Mouse (Mus musculus): ENCODE measurements around the gene Ltc4s. TPM values are rescaled to one million over a fixed set of nuclear protein-coding genes. Genes with fewer than 3 reads are reported as not detected.

Gene Ltc4s
- total and polyA plus RNA-seq, 2 experiments = 0.28 to 2.1 TPM

DNA sequence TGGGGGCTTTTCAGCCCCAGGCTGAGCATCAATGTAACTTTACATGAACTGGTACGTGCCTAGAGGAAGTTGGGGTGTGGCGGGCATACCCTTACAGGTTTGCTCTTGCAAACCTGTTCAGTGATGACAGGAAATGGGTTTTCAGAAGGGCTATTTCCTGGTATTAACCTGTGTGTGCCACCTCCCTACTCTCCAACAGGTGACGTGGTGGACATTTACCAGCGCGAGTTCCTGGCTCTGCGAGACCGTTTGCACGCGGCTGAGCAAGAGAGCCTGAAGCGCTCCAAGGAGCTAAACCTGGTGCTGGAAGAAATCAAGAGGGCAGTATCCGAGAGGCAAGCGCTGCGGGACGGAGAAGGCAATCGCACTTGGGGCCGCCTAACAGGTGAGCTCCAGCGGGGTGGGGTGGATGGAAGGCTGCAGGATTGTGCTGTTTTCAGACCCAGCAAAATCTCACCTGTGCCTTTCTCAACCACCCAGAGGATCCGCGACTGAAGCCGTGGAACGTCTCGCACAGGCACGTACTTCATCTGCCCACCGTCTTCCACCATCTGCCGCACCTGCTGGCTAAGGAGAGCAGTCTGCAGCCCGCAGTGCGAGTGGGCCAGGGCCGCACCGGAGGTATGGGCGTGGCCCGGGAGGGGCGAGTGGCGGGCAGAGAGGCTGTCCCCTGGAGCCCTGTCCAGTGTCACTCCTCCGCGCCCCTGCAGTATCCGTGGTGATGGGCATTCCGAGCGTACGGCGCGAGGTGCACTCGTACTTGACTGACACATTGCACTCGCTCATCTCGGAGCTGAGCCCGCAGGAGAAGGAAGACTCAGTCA is 7.7 kb downstream of the Ltc4s start:
- Histone ChIP-seq H3K36me3 (ENCODE audit: control insufficient read depth, insufficient read depth, low read length) (peaks cover 5% of the 10 kb centered on the region; the same call in 1 of the 2 replicates), H3K9ac (ENCODE audit: low read depth, low read length) (no peak overlapping the region)

DNA sequence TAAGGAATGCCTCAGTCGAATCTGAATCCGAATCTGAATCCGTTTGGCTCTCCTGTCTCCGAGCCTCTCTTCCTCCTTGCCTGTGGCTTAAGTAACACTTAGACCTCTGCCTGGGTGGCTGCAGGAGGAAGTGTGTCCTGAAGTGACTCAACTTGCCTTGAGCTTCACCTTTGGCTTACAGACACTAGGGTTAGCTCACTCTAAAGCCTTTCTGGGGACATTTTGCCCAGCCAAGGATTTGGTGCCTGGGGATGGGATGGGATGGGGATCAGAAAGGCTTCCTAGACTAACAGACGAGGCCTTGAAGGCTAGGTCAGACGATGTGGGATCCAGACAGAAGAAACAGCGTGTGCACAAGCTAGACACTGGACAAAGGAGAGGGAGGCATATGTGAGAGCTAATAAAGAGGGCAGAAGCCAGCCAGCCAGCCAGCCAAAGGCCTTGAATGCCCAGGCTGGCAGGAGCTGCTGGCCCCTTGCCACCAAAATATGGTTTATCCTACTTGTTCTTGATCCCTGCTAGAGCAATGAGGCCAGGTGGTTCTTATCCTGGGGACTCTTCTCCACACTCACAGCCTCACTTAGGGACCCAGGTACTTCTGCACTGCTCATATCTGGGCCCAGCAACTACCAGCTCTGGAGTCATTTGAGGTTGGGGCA is 9.0 kb downstream of the Ltc4s start:
- Histone ChIP-seq H3K36me3 (ENCODE audit: control insufficient read depth, insufficient read depth, low read length) (peaks cover 5% of the 10 kb centered on the region; the same call in 1 of the 2 replicates), H3K79me2 (ENCODE audit: control insufficient read depth, insufficient read depth, low read length) (peaks cover 15% of the 10 kb centered on the region; the same call in 1 of the 2 replicates), H3K4me1 (ENCODE audit: control insufficient read depth, insufficient read depth, low read length) (peaks cover 26% of the 10 kb centered on the region), H3K27me3 (ENCODE audit: control insufficient read depth, insufficient read depth, low read length) (no peaks in the 10 kb centered on the region), H3K4me3 (ENCODE audit: insufficient read depth, low read depth, low read length) (no peak overlapping the region), H3K9ac (ENCODE audit: low read depth, low read length) (0 out of 2 replicates have a peak overlapping the region, but pooled peaks have one; percentile 7), H3K27ac (replicated peaks; ENCODE audit: insufficient read depth, low read depth, low read length) (no peak overlapping the region)
- DNase-seq (ENCODE audit: extremely low read depth, low read depth, low spot score) = peak; percentile 42
- 71% methylated on average over 7 of the region's 7 CpGs for whole genome bisulfite sequencing
- TF ChIP-seq CTCF (IDR thresholded peaks at IDR 0.05; ENCODE audit: low read depth, low read length) (no peak), POLR2A (IDR thresholded peaks at IDR 0.05; ENCODE audit: extremely low read depth, insufficient read depth, low read length) (no peak)

More for the DNA sequence above, 7.7 kb downstream of the Ltc4s start:
- peaks cover 26% of the 10 kb centered on the region for H3K4me1 ChIP-seq (ENCODE audit: control insufficient read depth, insufficient read depth, low read length)
- WGBS = 81% methylated on average over 45 of the region's 45 CpGs
- DNase-seq (ENCODE audit: extremely low read depth, low read depth, low spot score) = no peak
- no peak overlapping the region for H3K27ac ChIP-seq (replicated peaks; ENCODE audit: insufficient read depth, low read depth, low read length)
- H3K79me2 ChIP-seq (ENCODE audit: control insufficient read depth, insufficient read depth, low read length) = peaks cover 11% of the 10 kb centered on the region; the same call in 1 of the 2 replicates
- TF ChIP-seq CTCF (IDR thresholded peaks at IDR 0.05; ENCODE audit: low read depth, low read length) (no peak), POLR2A (IDR thresholded peaks at IDR 0.05; ENCODE audit: extremely low read depth, insufficient read depth, low read length) (no peak)
- H3K27me3 ChIP-seq (ENCODE audit: control insufficient read depth, insufficient read depth, low read length) = no peaks in the 10 kb centered on the region
- H3K4me3 ChIP-seq (ENCODE audit: insufficient read depth, low read depth, low read length) = no peak overlapping the region

DNA sequence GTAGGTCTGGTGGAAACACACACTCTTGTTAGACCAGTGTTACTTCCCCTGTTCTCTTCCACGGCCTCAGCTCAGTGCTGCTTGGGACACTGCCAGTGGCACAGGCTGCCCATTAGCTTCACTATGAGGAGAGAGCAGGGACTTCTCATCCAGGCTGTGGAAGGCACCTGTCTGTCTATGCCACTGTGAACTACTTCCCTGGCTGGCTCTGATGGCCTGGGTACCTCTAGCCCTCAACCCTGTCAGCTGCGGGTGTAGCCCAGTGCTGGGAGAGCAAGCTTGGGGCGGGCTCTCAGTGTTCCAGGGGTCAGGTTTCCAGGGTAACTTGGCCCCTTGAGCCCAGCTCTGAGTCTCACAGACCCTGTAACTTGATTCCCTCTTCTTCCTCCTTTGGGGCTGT is 9.6 kb downstream of the Ltc4s start:
- no peak for DNase-seq (ENCODE audit: extremely low read depth, low read depth, low spot score)
- TF ChIP-seq CTCF (IDR thresholded peaks at IDR 0.05; ENCODE audit: low read depth, low read length) (no peak), POLR2A (IDR thresholded peaks at IDR 0.05; ENCODE audit: extremely low read depth, insufficient read depth, low read length) (no peak)
- H3K4me1 ChIP-seq (ENCODE audit: control insufficient read depth, insufficient read depth, low read length) = peaks cover 29% of the 10 kb centered on the region
- H3K9ac ChIP-seq (ENCODE audit: low read depth, low read length) = peak overlapping the region; percentile 13; the same call in 1 of the 2 replicates
- no peak overlapping the region for H3K27ac ChIP-seq (replicated peaks; ENCODE audit: insufficient read depth, low read depth, low read length)
- H3K4me3 ChIP-seq (ENCODE audit: insufficient read depth, low read depth, low read length) = no peak overlapping the region
- H3K79me2 ChIP-seq (ENCODE audit: control insufficient read depth, insufficient read depth, low read length) = peaks cover 15% of the 10 kb centered on the region; the same call in 1 of the 2 replicates
- H3K36me3 ChIP-seq (ENCODE audit: control insufficient read depth, insufficient read depth, low read length) = peaks cover 2% of the 10 kb centered on the region; the same call in 1 of the 2 replicates
- no peaks in the 10 kb centered on the region for H3K27me3 ChIP-seq (ENCODE audit: control insufficient read depth, insufficient read depth, low read length)
- 55% methylated on average over 3 of the region's 3 CpGs for WGBS

DNA sequence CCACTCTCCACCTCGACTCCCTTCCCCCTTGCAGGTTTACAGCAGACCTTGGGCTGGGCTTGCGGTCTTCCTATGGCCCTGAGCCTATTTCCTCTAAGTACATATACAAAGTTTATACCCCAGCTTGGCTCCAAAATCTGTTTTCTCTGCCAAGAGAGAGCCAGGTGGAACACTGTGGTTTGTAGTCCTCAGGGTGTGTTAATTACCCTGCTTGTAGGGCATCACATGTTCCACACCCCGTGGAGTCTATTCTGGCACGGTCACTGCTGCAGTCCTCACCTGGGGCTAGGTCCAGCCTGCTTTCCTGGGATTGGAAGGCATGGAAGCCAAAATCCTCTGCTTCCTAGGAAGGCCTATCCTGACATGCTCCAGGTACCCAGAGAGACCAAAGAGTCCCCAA is 10.7 kb downstream of the Ltc4s start:
- H3K79me2 ChIP-seq (ENCODE audit: control insufficient read depth, insufficient read depth, low read length) = peaks cover 15% of the 10 kb centered on the region; the same call in 1 of the 2 replicates
- H3K27me3 ChIP-seq (ENCODE audit: control insufficient read depth, insufficient read depth, low read length) = no peaks in the 10 kb centered on the region
- no peaks in the 10 kb centered on the region for H3K36me3 ChIP-seq (ENCODE audit: control insufficient read depth, insufficient read depth, low read length)
- 56% methylated on average over 4 of the region's 4 CpGs for WGBS
- peaks cover 29% of the 10 kb centered on the region for H3K4me1 ChIP-seq (ENCODE audit: control insufficient read depth, insufficient read depth, low read length)
- no peak for TF ChIP-seq CTCF (IDR thresholded peaks at IDR 0.05; ENCODE audit: low read depth, low read length)
- TF ChIP-seq POLR2A (IDR thresholded peaks at IDR 0.05; ENCODE audit: extremely low read depth, insufficient read depth, low read length) = no peak
- H3K9ac ChIP-seq (ENCODE audit: low read depth, low read length) = no peak overlapping the region
- H3K27ac ChIP-seq (replicated peaks; ENCODE audit: insufficient read depth, low read depth, low read length) = no peak overlapping the region
- no peak for DNase-seq (ENCODE audit: extremely low read depth, low read depth, low spot score)
- H3K4me3 ChIP-seq (ENCODE audit: insufficient read depth, low read depth, low read length) = no peak overlapping the region

DNA sequence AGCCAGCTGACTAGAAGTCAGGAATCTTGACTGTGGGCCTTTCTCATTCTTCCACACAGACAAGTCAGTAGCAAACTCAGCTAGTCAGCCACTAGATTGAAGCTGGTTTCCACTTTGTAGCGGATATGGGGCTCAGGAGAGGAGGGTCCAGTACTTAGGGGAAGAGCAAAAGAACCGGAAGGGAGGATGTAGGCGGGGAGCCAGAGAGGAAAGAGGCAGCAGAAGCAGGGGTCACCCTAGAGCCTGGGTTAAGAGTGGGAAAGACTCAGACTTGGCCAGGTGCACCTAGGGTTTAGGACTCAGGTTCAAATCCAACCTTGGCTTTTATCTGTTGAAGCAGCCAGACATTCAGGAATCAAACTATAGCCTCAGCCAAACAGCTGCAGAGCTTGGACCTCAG is 11.2 kb downstream of the Ltc4s start:
- 64% methylated on average over 3 of the region's 3 CpGs for WGBS
- no peaks in the 10 kb centered on the region for H3K36me3 ChIP-seq (ENCODE audit: control insufficient read depth, insufficient read depth, low read length)
- 0 out of 2 replicates have a peak overlapping the region, but pooled peaks have one; percentile 17 for H3K27ac ChIP-seq (replicated peaks; ENCODE audit: insufficient read depth, low read depth, low read length)
- no peak overlapping the region for H3K4me3 ChIP-seq (ENCODE audit: insufficient read depth, low read depth, low read length)
- no peaks in the 10 kb centered on the region for H3K27me3 ChIP-seq (ENCODE audit: control insufficient read depth, insufficient read depth, low read length)
- DNase-seq (ENCODE audit: extremely low read depth, low read depth, low spot score) = no peak
- H3K4me1 ChIP-seq (ENCODE audit: control insufficient read depth, insufficient read depth, low read length) = peaks cover 29% of the 10 kb centered on the region
- no peak overlapping the region for H3K9ac ChIP-seq (ENCODE audit: low read depth, low read length)
- TF ChIP-seq POLR2A (IDR thresholded peaks at IDR 0.05; ENCODE audit: extremely low read depth, insufficient read depth, low read length) (no peak), CTCF (IDR thresholded peaks at IDR 0.05; ENCODE audit: low read depth, low read length) (no peak)
- peaks cover 15% of the 10 kb centered on the region; the same call in 1 of the 2 replicates for H3K79me2 ChIP-seq (ENCODE audit: control insufficient read depth, insufficient read depth, low read length)
